Mouse (Mus musculus) MEL (cell line): ENCODE results near the gene D630036H23Rik.
"Not testable (repeated sequence)": the region's sequence is repeated elsewhere in the genome, so short reads cannot be mapped to it uniquely, and the experiment has no call there.

Experiments
- MAFK ChIP-seq: IDR thresholded peaks from 2 replicates; pipeline ENCODE4 v1.6.1; 2011; ENCODE audit warnings: low read depth, mild to moderate bottlenecking, low read length, improper control_type of control experiment, borderline replicate concordance
- MAZ ChIP-seq: IDR thresholded peaks from 2 replicates; pipeline ENCODE4 v1.6.1; 2012; ENCODE audit warnings: low read depth, mild to moderate bottlenecking, inconsistent platforms, low read length, improper control_type of control experiment

DNA sequence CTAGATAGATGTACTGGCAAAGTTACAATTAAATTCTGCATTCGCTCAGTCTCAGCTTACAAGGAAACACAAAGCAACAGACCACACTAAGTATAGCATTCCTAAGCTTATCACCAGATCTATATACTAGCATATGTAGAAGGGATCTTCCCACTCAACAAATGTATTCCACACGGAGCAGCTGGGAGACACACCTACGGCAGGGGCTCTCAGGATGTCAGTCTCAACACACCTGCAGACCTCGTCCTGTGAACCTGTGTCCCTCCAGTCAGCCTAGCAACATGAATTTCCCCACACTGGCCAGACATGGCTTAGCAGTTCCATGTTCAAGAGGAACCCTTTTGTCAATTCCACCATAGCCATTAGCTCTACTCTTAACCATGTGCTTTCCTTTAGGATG is 5.6 kb downstream of the D630036H23Rik start:
- TF ChIP-seq MAFK, MAZ: not testable (repeated sequence)
